Mouse (Mus musculus) CD4-positive naive resting alpha-beta T cell, adult 76 days (primary cell): Measurements from ENCODE around the gene Slc39a5. TPM values are rescaled to one million over a fixed set of nuclear protein-coding genes. Genes with fewer than 3 reads are reported as not detected.

Source experiments
- total RNA-seq: library from RNA; stranded (reverse); gene quantifications from one replicate; pipeline ENCODE4 v1.2.4, GENCODE M21; 2023

Gene Slc39a5
- not detected for total RNA-seq

GRCm38 (mm10) chr10:128401056-128401455, at the start of gene Slc39a5:
TSS of gene Slc39a5 (minus strand) at chr10:128401229.

GRCm38 (mm10) chr10:128411211-128412054, 10.4 kb upstream of the Slc39a5 start, which contains the start of the genes Nabp2 and Rnf41:
TSS of gene Nabp2 (minus strand) at chr10:128411492.
TSS of gene Rnf41 (plus strand) at chr10:128411657.

DNA sequence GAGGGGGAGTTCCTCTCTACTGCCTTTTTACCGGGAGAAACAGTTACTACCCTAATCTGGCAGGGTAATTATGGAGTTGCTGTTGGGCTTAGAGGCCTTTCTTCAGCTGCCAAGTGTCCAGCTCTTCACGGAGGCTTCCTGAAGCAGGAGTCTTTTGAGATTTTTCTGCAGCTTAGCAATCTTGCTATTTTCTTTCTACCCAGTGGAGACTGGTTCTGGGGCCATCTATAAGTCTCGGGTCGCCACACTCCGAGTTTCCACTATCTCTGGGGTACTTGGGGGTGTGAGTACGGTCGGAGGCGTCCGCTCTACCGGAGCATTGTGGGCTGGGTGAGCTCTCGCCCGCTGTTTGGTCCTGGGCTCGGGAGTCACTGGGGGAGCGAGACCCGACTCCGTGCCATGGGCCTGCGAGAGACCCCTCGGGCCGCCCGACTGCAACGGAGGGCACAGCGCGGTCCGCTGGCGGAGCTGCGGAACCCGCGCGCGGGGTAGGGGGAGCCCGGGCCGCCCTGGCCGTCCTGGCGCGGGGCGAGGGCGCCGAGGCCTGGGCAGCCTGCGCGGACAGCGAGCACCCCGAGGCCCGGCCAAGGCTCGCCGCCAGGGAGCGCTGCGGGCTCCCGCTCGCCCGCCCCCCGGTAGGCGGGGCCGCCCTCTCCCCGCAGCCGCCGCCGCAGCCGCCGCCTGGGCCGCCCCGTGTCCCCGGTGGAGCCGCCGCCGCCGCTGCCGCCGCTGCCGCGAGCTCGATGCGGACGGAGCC, 24.4 kb downstream of the Slc39a5 start, which contains the start of gene Ankrd52:
Gene Ankrd52, plus strand, starts transcription at position 661 of the 757 bp plus-strand sequence.

GRCm38 (mm10) chr10:128368402-128369217, 32.4 kb downstream of the Slc39a5 start, which contains the start of gene Coq10a:
TSS of gene Coq10a (minus strand) at chr10:128368997.

Other genes with a start within 250 kb of the Slc39a5 start
- gene Rbms2, start 220.9 kb downstream of the Slc39a5 start, total RNA-seq = 36.0 TPM
- gene Gls2, start 206.8 kb downstream of the Slc39a5 start, total RNA-seq = 2.0 TPM
- gene Spryd4, start 189.4 kb downstream of the Slc39a5 start, total RNA-seq = 19.9 TPM
- not detected for gene Mip, start 175.4 kb downstream of the Slc39a5 start, total RNA-seq
- gene Timeless, start 169.2 kb downstream of the Slc39a5 start, total RNA-seq = 25.4 TPM
- gene Apon, start 147.1 kb downstream of the Slc39a5 start, total RNA-seq = 0.56 TPM
- gene Apof, start 132.6 kb downstream of the Slc39a5 start, total RNA-seq = not detected
- gene Stat2, start 130.7 kb downstream of the Slc39a5 start, total RNA-seq = 60.8 TPM
- gene Il23a, start 102.5 kb downstream of the Slc39a5 start, total RNA-seq = not detected
- gene Pan2, start 97.9 kb downstream of the Slc39a5 start, total RNA-seq = 43.5 TPM
- gene Cnpy2, start 78.8 kb downstream of the Slc39a5 start, total RNA-seq = 26.1 TPM
- 81.9 TPM for gene Cs, start 63.5 kb downstream of the Slc39a5 start, total RNA-seq
- 27.4 TPM for gene Coq10a, start 32.2 kb downstream of the Slc39a5 start, total RNA-seq
- gene Ankrd52, start 24.1 kb downstream of the Slc39a5 start, total RNA-seq = 49.6 TPM
- gene Nabp2, start 10.3 kb upstream of the Slc39a5 start, total RNA-seq = 42.4 TPM
- gene Rnf41, start 10.4 kb upstream of the Slc39a5 start, total RNA-seq = 26.1 TPM
- gene Smarcc2, start 58.0 kb upstream of the Slc39a5 start, total RNA-seq = 112 TPM
- gene Myl6, start 92.9 kb upstream of the Slc39a5 start, total RNA-seq = 818 TPM
- not detected for gene Myl6b, start 97.5 kb upstream of the Slc39a5 start, total RNA-seq
- 244 TPM for gene Esyt1, start 124.6 kb upstream of the Slc39a5 start, total RNA-seq
- gene Zc3h10, start 146.5 kb upstream of the Slc39a5 start, total RNA-seq = 26.7 TPM
- 3,926 TPM for gene Rpl41, start 148.1 kb upstream of the Slc39a5 start, total RNA-seq
- 55.6 TPM for gene Pa2g4, start 164.8 kb upstream of the Slc39a5 start, total RNA-seq
- 1.3 TPM for gene Erbb3, start 188.4 kb upstream of the Slc39a5 start, total RNA-seq
- 1,431 TPM for gene Rps26, start 225.5 kb upstream of the Slc39a5 start, total RNA-seq
- 9.6 TPM for gene Ikzf4, start 244.8 kb upstream of the Slc39a5 start, total RNA-seq